Mouse (Mus musculus) stomach, embryonic 14.5 days (tissue): ENCODE measurements around the gene Tmem198. TPM values are rescaled to one million over a fixed set of nuclear protein-coding genes. Genes with fewer than 3 reads are reported as not detected.
A peak's percentile ranks its signal among the peaks of the same experiment; 100 is the strongest.

Experiments used
- ATAC-seq: fragments of 200-750 bp; cut with Nextera tagmentation; 2 replicates; pipeline ENCODE4 v1.8.0; 2017; ENCODE audit warnings: low read depth, moderate TSS enrichment; ENCODE audit not compliant: insufficient number of reproducible peaks, insufficient read depth, low FRiP score
- H3K27ac ChIP-seq: fragments of 300-500 bp; sonication (generic); 2 replicates; pipeline ENCODE4 v1.5.1; 2014; ENCODE audit warnings: mild to moderate bottlenecking, low read length, moderate library complexity, mixed read lengths
- H3K27me3 ChIP-seq: fragments of 300-500 bp; sonication (generic); 2 replicates; pipeline ENCODE4 v1.6.1; 2014; ENCODE audit warnings: low read length, control low read depth, mixed read lengths; ENCODE audit not compliant: control insufficient read depth, insufficient read depth
- H3K36me3 ChIP-seq: fragments of 300-500 bp; sonication (generic); 2 replicates; pipeline ENCODE4 v1.6.1; 2014; ENCODE audit warnings: mild to moderate bottlenecking, control low read depth, low read length, moderate library complexity, mixed read lengths; ENCODE audit not compliant: control insufficient read depth, insufficient read depth
- H3K4me1 ChIP-seq: fragments of 300-500 bp; sonication (generic); 2 replicates; pipeline ENCODE4 v1.6.1; 2014; ENCODE audit warnings: low read length, control low read depth, mixed read lengths; ENCODE audit not compliant: control insufficient read depth, insufficient read depth
- H3K4me2 ChIP-seq: fragments of 300-500 bp; sonication (generic); replicated peaks from 2 replicates; pipeline ENCODE4 v1.6.1; 2014; ENCODE audit warnings: low read depth, low read length, control low read depth
- H3K4me3 ChIP-seq: fragments of 300-500 bp; sonication (generic); 2 replicates; pipeline ENCODE4 v1.5.1; 2014; ENCODE audit warnings: low read depth, low read length, control low read depth
- H3K9ac ChIP-seq: fragments of 300-500 bp; sonication (generic); replicated peaks from 2 replicates; pipeline ENCODE4 v1.6.1; 2014; ENCODE audit warnings: low read depth, mild to moderate bottlenecking, control low read depth, low read length, moderate library complexity, mixed read lengths
- H3K9me3 ChIP-seq: fragments of 300-500 bp; sonication (generic); 2 replicates; pipeline ENCODE4 v1.6.1; 2016; ENCODE audit warnings: low read depth, low read length, control low read depth; ENCODE audit not compliant: control insufficient read depth
- WGBS: fragments of 180-500 bp; shearing (Covaris S2); extraction: QIAGEN DNeasy Blood & Tissue Kit; methylation state at CpG from one replicate; pipeline ENCODE4 v1.1.7; 2014; 5-methylcytosine and 5-hydroxymethylcytosine counted together
- polyA plus RNA-seq: library from polyadenylated mRNA; unstranded; fragments of >200 nt; fragmentation: Nextera tagmentation; extraction: Ambion mirVana; gene quantifications from 2 replicates; pipeline ENCODE4 v1.2.1, GENCODE M21; 2014

Tmem198 gene
- polyA plus RNA-seq, 1 experiment from 2014 or later, result 1.6 TPM

- Histone ChIP-seq H3K4me3 (peak overlapping the region; percentile 30), H3K27ac (peak overlapping the region; percentile 46; the same call in 1 of the 2 replicates), H3K9ac (no peak overlapping the region; the same call in 1 of the 2 replicates), H3K4me1 (peaks cover 17% of the 10 kb centered on the region), H3K4me2 (peak overlapping the region; percentile 59), H3K27me3 (0 out of 2 replicates have a peak, but pooled peaks cover 2% of the 10 kb centered on the region), H3K36me3 (no peaks in the 10 kb centered on the region), H3K9me3 (no peaks in the 10 kb centered on the region)
- WGBS, result 2% methylated on average over 42 of the region's 42 CpGs
- ATAC-seq, result peak; percentile 73
These were observed 21.1 kb upstream of the Tmem198 start for GRCm38 (mm10) chr1:75458025-75458788.

GRCm38 (mm10) chr1:75458789-75459684 is 20.3 kb upstream of the Tmem198 start:
- H3K9me3 ChIP-seq, result no peaks in the 10 kb centered on the region
- 12% methylated on average over 23 of the region's 23 CpGs for WGBS
- no peak overlapping the region; the same call in 1 of the 2 replicates for H3K9ac ChIP-seq
- no peaks in the 10 kb centered on the region for H3K36me3 ChIP-seq
- H3K4me2 ChIP-seq, result peak overlapping the region; percentile 59
- H3K27ac ChIP-seq, result peak overlapping the region; percentile 46; the same call in 1 of the 2 replicates
- peak overlapping the region; percentile 30 for H3K4me3 ChIP-seq
- no peaks in the 10 kb centered on the region for H3K27me3 ChIP-seq
- ATAC-seq, result peak; percentile 31; the same call in 1 of the 2 replicates
- peaks cover 17% of the 10 kb centered on the region for H3K4me1 ChIP-seq

DNA sequence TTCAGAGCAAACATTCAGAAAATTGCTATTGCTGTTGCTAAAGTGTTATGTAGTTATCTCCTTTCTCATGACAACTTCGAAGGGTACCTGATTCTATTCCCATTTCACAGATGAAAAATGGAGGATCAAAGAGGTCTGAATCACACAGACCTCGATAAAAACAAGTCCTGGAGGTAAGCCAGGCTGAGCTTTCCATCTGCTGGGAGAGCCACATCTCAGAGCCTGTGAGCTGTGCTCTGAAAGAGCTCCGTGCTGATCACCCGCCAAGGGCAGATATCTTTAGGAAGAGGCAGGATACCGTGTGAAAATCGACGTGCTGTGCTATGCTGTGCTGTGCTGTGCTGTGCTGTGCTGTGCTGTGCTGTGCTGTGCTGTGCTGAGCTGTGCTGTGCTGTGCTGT is 19.0 kb upstream of the Tmem198 start:
- ATAC-seq, result no peak
- Histone ChIP-seq H3K4me2 (no peak overlapping the region), H3K27me3 (no peaks in the 10 kb centered on the region), H3K4me3 (no peak overlapping the region), H3K9ac (no peak overlapping the region), H3K9me3 (no peaks in the 10 kb centered on the region), H3K27ac (no peak overlapping the region), H3K36me3 (no peaks in the 10 kb centered on the region), H3K4me1 (peaks cover 17% of the 10 kb centered on the region)
- 62% methylated on average over 7 of the region's 7 CpGs for WGBS

DNA sequence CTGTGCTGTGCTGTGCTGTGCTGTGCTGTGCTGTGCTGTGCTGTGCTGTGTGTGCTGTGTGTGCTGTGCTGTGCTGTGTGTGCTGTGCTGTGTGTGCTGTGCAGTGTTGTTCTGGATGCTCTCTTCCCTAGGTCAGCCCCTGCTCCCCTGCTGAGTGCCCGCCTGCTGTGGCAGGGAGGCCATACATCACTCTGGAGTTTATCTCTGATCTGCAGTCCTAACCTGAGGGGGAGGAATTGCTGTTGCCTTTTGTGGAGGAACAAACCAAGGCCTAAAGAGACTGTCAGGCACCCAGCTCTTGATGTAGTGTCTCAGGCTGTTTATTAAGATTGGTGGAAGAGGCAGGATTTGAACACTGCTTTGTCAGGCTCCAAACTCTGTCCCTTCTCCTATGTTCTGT is 16.7 kb upstream of the Tmem198 start:
- no peak overlapping the region for H3K9ac ChIP-seq
- no peaks in the 10 kb centered on the region for H3K27me3 ChIP-seq
- no peak overlapping the region for H3K4me2 ChIP-seq
- WGBS, result 43% methylated on average over 1 of the region's 1 CpGs
- H3K9me3 ChIP-seq, result no peaks in the 10 kb centered on the region
- no peak overlapping the region for H3K4me3 ChIP-seq
- no peak for ATAC-seq
- peaks cover 11% of the 10 kb centered on the region for H3K4me1 ChIP-seq
- no peak overlapping the region for H3K27ac ChIP-seq
- H3K36me3 ChIP-seq, result no peaks in the 10 kb centered on the region

DNA sequence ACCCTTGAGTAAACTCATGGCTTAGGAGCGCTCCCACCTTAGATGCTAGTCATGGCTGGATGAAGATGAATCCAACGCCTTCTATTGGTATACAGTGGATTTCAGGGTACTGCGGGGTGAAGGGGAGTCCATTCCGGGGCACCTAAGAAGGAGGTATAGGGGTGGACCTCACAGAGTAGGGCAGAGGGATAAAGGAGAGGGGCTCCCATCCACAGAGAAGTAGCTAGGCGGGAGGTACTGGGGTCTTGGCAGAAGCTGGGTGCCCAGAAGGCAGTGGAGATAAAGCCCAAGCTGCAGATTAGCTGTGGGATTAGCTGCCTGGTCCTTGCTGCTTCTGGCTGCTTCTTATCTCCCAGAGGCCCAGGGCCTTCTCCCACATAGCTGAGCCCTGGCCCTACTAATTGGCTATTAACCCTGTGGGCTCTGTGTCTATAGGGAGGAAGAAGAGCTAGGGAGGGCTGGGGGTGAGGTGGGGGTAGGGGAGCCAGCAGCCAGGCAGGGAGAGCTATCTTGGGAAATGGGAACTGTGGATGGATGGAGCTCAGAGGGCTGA is 15.6 kb upstream of the Tmem198 start:
- H3K27ac ChIP-seq, result no peak overlapping the region
- WGBS, result 79% methylated on average over 5 of the region's 5 CpGs
- H3K27me3 ChIP-seq, result no peaks in the 10 kb centered on the region
- H3K9me3 ChIP-seq, result no peaks in the 10 kb centered on the region
- H3K4me2 ChIP-seq, result no peak overlapping the region
- ATAC-seq, result no peak
- peaks cover 5% of the 10 kb centered on the region for H3K4me1 ChIP-seq
- H3K9ac ChIP-seq, result no peak overlapping the region
- H3K36me3 ChIP-seq, result no peaks in the 10 kb centered on the region
- H3K4me3 ChIP-seq, result no peak overlapping the region

DNA sequence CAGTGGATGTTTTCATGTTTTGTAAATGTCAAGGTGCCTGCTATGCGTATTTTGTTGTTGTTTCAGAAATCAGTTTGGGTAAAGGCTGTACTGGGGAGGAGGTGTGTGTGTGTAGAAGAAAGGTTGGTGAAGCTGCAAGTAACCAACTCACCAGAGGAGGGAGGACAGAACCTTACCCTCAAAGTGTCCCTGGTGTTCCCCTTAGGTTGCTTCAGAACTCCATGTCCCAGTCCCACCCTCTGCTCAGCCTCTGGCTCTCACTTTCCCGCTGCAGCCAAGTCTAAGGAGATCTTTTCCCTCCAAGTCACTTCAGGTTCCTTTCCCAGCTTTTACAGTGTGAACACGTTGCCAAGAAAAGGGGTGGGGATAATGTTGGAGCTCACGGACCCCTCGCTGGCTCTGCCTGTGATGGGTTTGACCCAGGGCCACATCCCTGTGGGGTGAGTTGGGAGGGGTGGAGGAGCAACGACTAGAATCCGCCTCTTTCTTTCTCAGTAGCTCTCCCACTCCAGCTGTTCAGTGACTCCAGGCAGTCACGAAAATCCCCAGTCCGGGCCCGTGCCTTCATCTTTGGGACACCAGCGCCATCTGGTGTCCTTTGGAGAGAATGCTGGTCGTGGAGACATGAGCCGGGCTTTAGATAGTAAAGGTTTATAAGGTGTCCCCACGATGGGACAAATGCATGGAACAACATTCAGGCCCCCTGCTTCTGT is 12.0 kb upstream of the Tmem198 start:
- H3K27me3 ChIP-seq, result no peaks in the 10 kb centered on the region
- H3K4me2 ChIP-seq, result no peak overlapping the region
- 8% methylated on average over 14 of the region's 14 CpGs for WGBS

GRCm38 (mm10) chr1:75469287-75469825 is 10.0 kb upstream of the Tmem198 start:
- peaks cover 2% of the 10 kb centered on the region; the same call in 1 of the 2 replicates for H3K36me3 ChIP-seq
- WGBS, result 76% methylated on average over 17 of the region's 17 CpGs
- no peak overlapping the region for H3K27ac ChIP-seq
- no peak for ATAC-seq
- H3K9me3 ChIP-seq, result no peaks in the 10 kb centered on the region
- no peak overlapping the region for H3K9ac ChIP-seq
- H3K4me3 ChIP-seq, result no peak overlapping the region
- no peaks in the 10 kb centered on the region for H3K27me3 ChIP-seq
- no peaks in the 10 kb centered on the region for H3K4me1 ChIP-seq
- no peak overlapping the region for H3K4me2 ChIP-seq

More for the DNA sequence above, 12.0 kb upstream of the Tmem198 start:
- Histone ChIP-seq H3K9me3 (no peaks in the 10 kb centered on the region), H3K36me3 (no peaks in the 10 kb centered on the region), H3K27ac (no peak overlapping the region), H3K9ac (no peak overlapping the region), H3K4me1 (no peaks in the 10 kb centered on the region), H3K4me3 (no peak overlapping the region)
- peak; percentile 88 for ATAC-seq
